Mouse (Mus musculus): ENCODE data around the gene Senp7. TPM values are rescaled to one million over a fixed set of nuclear protein-coding genes. Genes with fewer than 3 reads are reported as not detected.
"Not testable (repeated sequence)": the region's sequence is repeated elsewhere in the genome, so short reads cannot be mapped to it uniquely, and the experiment has no call there.

The Senp7 gene
- total and polyA plus RNA-seq, 2 experiments = 1.3 to 6.7 TPM

GRCm38 (mm10) chr16:56090385-56090784, 42.2 kb downstream of the Senp7 start:
- no peak overlapping the region for H3K27ac ChIP-seq (replicated peaks; ENCODE audit: insufficient read depth, low read depth, low read length)
- no peak for TF ChIP-seq CTCF (IDR thresholded peaks at IDR 0.05; ENCODE audit: low read depth, low read length)
- TF ChIP-seq POLR2A (IDR thresholded peaks at IDR 0.05; ENCODE audit: extremely low read depth, insufficient read depth, low read length) = no peak

GRCm38 (mm10) chr16:56096401-56097018, 48.4 kb downstream of the Senp7 start:
- not testable (repeated sequence) for H3K79me2 ChIP-seq (ENCODE audit: control insufficient read depth, insufficient read depth, low read length); H3K4me1 ChIP-seq (ENCODE audit: control insufficient read depth, insufficient read depth, low read length); H3K9ac ChIP-seq (ENCODE audit: low read depth, low read length); H3K27ac ChIP-seq (replicated peaks; ENCODE audit: insufficient read depth, low read depth, low read length); DNase-seq (ENCODE audit: extremely low read depth, low read depth, low spot score); H3K27me3 ChIP-seq (ENCODE audit: control insufficient read depth, insufficient read depth, low read length); H3K4me3 ChIP-seq (ENCODE audit: insufficient read depth, low read depth, low read length)
- peaks cover 22% of the 10 kb centered on the region for H3K36me3 ChIP-seq (ENCODE audit: control insufficient read depth, insufficient read depth, low read length)

More at GRCm38 (mm10) chr16:56090385-56090784, 42.2 kb downstream of the Senp7 start:
- Histone ChIP-seq H3K27me3 (ENCODE audit: control insufficient read depth, insufficient read depth, low read length) (no peaks in the 10 kb centered on the region), H3K79me2 (ENCODE audit: control insufficient read depth, insufficient read depth, low read length) (no peaks in the 10 kb centered on the region; the same call in 1 of the 2 replicates), H3K4me3 (ENCODE audit: insufficient read depth, low read depth, low read length) (no peak overlapping the region), H3K4me1 (ENCODE audit: control insufficient read depth, insufficient read depth, low read length) (no peaks in the 10 kb centered on the region), H3K9ac (ENCODE audit: low read depth, low read length) (no peak overlapping the region), H3K36me3 (ENCODE audit: control insufficient read depth, insufficient read depth, low read length) (peaks cover 5% of the 10 kb centered on the region)
- DNase-seq (ENCODE audit: extremely low read depth, low read depth, low spot score) = no peak
- 94% methylated on average over 2 of the region's 2 CpGs for WGBS

GRCm38 (mm10) chr16:56115706-56116105, 67.6 kb downstream of the Senp7 start:
- Histone ChIP-seq H3K9ac (ENCODE audit: low read depth, low read length) (no peak overlapping the region), H3K27me3 (ENCODE audit: control insufficient read depth, insufficient read depth, low read length) (no peaks in the 10 kb centered on the region), H3K27ac (replicated peaks; ENCODE audit: insufficient read depth, low read depth, low read length) (no peak overlapping the region), H3K36me3 (ENCODE audit: control insufficient read depth, insufficient read depth, low read length) (peaks cover 17% of the 10 kb centered on the region), H3K79me2 (ENCODE audit: control insufficient read depth, insufficient read depth, low read length) (no peaks in the 10 kb centered on the region), H3K4me1 (ENCODE audit: control insufficient read depth, insufficient read depth, low read length) (no peaks in the 10 kb centered on the region), H3K4me3 (ENCODE audit: insufficient read depth, low read depth, low read length) (no peak overlapping the region)
- 81% methylated on average over 3 of the region's 3 CpGs for WGBS
- DNase-seq (ENCODE audit: extremely low read depth, low read depth, low spot score) = no peak
- TF ChIP-seq POLR2A (IDR thresholded peaks at IDR 0.05; ENCODE audit: extremely low read depth, insufficient read depth, low read length) = no peak
- no peak for TF ChIP-seq CTCF (IDR thresholded peaks at IDR 0.05; ENCODE audit: low read depth, low read length)

- no peak for DNase-seq (ENCODE audit: extremely low read depth, low read depth, low spot score)
- H3K27me3 ChIP-seq (ENCODE audit: control insufficient read depth, insufficient read depth, low read length) = no peaks in the 10 kb centered on the region
- 94% methylated on average over 5 of the region's 5 CpGs for WGBS
- no peak overlapping the region for H3K27ac ChIP-seq (replicated peaks; ENCODE audit: insufficient read depth, low read depth, low read length)
- no peak for TF ChIP-seq CTCF (IDR thresholded peaks at IDR 0.05; ENCODE audit: low read depth, low read length)
- TF ChIP-seq POLR2A (IDR thresholded peaks at IDR 0.05; ENCODE audit: extremely low read depth, insufficient read depth, low read length) = no peak
- H3K4me1 ChIP-seq (ENCODE audit: control insufficient read depth, insufficient read depth, low read length) = no peaks in the 10 kb centered on the region
- no peak overlapping the region for H3K9ac ChIP-seq (ENCODE audit: low read depth, low read length)
- peaks cover 17% of the 10 kb centered on the region for H3K36me3 ChIP-seq (ENCODE audit: control insufficient read depth, insufficient read depth, low read length)
- no peak overlapping the region for H3K4me3 ChIP-seq (ENCODE audit: insufficient read depth, low read depth, low read length)
- H3K79me2 ChIP-seq (ENCODE audit: control insufficient read depth, insufficient read depth, low read length) = no peaks in the 10 kb centered on the region
Measured at GRCm38 (mm10) chr16:56116155-56116554, 68.0 kb downstream of the Senp7 start.

GRCm38 (mm10) chr16:56117327-56118180, 69.4 kb downstream of the Senp7 start:
- H3K9ac ChIP-seq (ENCODE audit: low read depth, low read length) = no peak overlapping the region
- H3K36me3 ChIP-seq (ENCODE audit: control insufficient read depth, insufficient read depth, low read length) = peaks cover 11% of the 10 kb centered on the region
- no peaks in the 10 kb centered on the region for H3K4me1 ChIP-seq (ENCODE audit: control insufficient read depth, insufficient read depth, low read length)
- H3K27me3 ChIP-seq (ENCODE audit: control insufficient read depth, insufficient read depth, low read length) = no peaks in the 10 kb centered on the region
- TF ChIP-seq POLR2A (IDR thresholded peaks at IDR 0.05; ENCODE audit: extremely low read depth, insufficient read depth, low read length) (no peak), CTCF (IDR thresholded peaks at IDR 0.05; ENCODE audit: low read depth, low read length) (no peak)
- WGBS = 93% methylated on average over 10 of the region's 10 CpGs
- H3K27ac ChIP-seq (replicated peaks; ENCODE audit: insufficient read depth, low read depth, low read length) = no peak overlapping the region
- DNase-seq (ENCODE audit: extremely low read depth, low read depth, low spot score) = no peak
- H3K79me2 ChIP-seq (ENCODE audit: control insufficient read depth, insufficient read depth, low read length) = no peaks in the 10 kb centered on the region
- no peak overlapping the region for H3K4me3 ChIP-seq (ENCODE audit: insufficient read depth, low read depth, low read length)

- H3K4me1 ChIP-seq (ENCODE audit: control insufficient read depth, insufficient read depth, low read length) = peaks cover 2% of the 10 kb centered on the region
- no peak overlapping the region for H3K9ac ChIP-seq (ENCODE audit: low read depth, low read length)
- no peaks in the 10 kb centered on the region for H3K79me2 ChIP-seq (ENCODE audit: control insufficient read depth, insufficient read depth, low read length)
- H3K27me3 ChIP-seq (ENCODE audit: control insufficient read depth, insufficient read depth, low read length) = no peaks in the 10 kb centered on the region
- peaks cover 2% of the 10 kb centered on the region; the same call in 1 of the 2 replicates for H3K36me3 ChIP-seq (ENCODE audit: control insufficient read depth, insufficient read depth, low read length)
- H3K4me3 ChIP-seq (ENCODE audit: insufficient read depth, low read depth, low read length) = no peak overlapping the region
- no peak for DNase-seq (ENCODE audit: extremely low read depth, low read depth, low spot score)
- WGBS = 85% methylated on average over 5 of the region's 5 CpGs
- no peak for TF ChIP-seq CTCF (IDR thresholded peaks at IDR 0.05; ENCODE audit: low read depth, low read length)
- no peak for TF ChIP-seq POLR2A (IDR thresholded peaks at IDR 0.05; ENCODE audit: extremely low read depth, insufficient read depth, low read length)
- H3K27ac ChIP-seq (replicated peaks; ENCODE audit: insufficient read depth, low read depth, low read length) = no peak overlapping the region
Measured at GRCm38 (mm10) chr16:56122517-56122916, 74.4 kb downstream of the Senp7 start.
